Mouse (Mus musculus) effector memory CD4-positive, alpha-beta T cell, adult 7 months (primary cell): ENCODE results near the gene Ccnt1. TPM values are rescaled to one million over a fixed set of nuclear protein-coding genes. Genes with fewer than 3 reads are reported as not detected.

Experiments
- polyA plus RNA-seq: library from polyadenylated mRNA; unstranded; fragments of 100-300 nt; shearing (Covaris generic); gene quantifications from one replicate; pipeline ENCODE4 v1.2.1, GENCODE M21; 2017

Gene Ccnt1
- polyA plus RNA-seq = 124 TPM

GRCm38 (mm10) chr15:98570873-98571538, at the start of gene Ccnt1, which contains the start of gene 4930415O20Rik:
Ccnt1 (minus strand) TSS chr15:98570923.
4930415O20Rik (plus strand) TSS chr15:98571004.

GRCm38 (mm10) chr15:98609331-98610130, 38.8 kb upstream of the Ccnt1 start, which contains the start of gene Adcy6:
Adcy6 (minus strand) TSS chr15:98610076.

GRCm38 (mm10) chr15:98533881-98534627, 36.7 kb downstream of the Ccnt1 start, which contains the start of gene Kansl2:
Kansl2 (minus strand) TSS chr15:98534264.

GRCm38 (mm10) chr15:98492102-98492501, 78.6 kb downstream of the Ccnt1 start, which contains the start of gene Olfr279:
Olfr279 (plus strand) TSS chr15:98492402.

Other genes starting within 250 kb of the Ccnt1 start
- gene Olfr284, start 229.9 kb downstream of the Ccnt1 start, polyA plus RNA-seq = not detected
- gene Olfr283, start 190.0 kb downstream of the Ccnt1 start, polyA plus RNA-seq = not detected
- gene Olfr282, start 139.7 kb downstream of the Ccnt1 start, polyA plus RNA-seq = not detected
- gene Olfr281, start 118.3 kb downstream of the Ccnt1 start, polyA plus RNA-seq = 0.55 TPM
- not detected for gene OR5BS1P, start 101.0 kb downstream of the Ccnt1 start, polyA plus RNA-seq
- gene Lalba, start 88.2 kb downstream of the Ccnt1 start, polyA plus RNA-seq = not detected
- gene Olfr279, start 78.5 kb downstream of the Ccnt1 start, polyA plus RNA-seq = 0.21 TPM
- gene Kansl2, start 36.7 kb downstream of the Ccnt1 start, polyA plus RNA-seq = 71.2 TPM
- gene 4930415O20Rik, start 81 bp upstream of the Ccnt1 start, polyA plus RNA-seq = not detected
- 0.56 TPM for gene Adcy6, start 39.2 kb upstream of the Ccnt1 start, polyA plus RNA-seq
- 0.99 TPM for gene Cacnb3, start 59.9 kb upstream of the Ccnt1 start, polyA plus RNA-seq
- 26.5 TPM for gene Ddx23, start 92.0 kb upstream of the Ccnt1 start, polyA plus RNA-seq
- gene Rnd1, start 106.5 kb upstream of the Ccnt1 start, polyA plus RNA-seq = 3.1 TPM
- gene Ccdc65, start 137.3 kb upstream of the Ccnt1 start, polyA plus RNA-seq = 0.48 TPM
- not detected for gene Fkbp11, start 157.3 kb upstream of the Ccnt1 start, polyA plus RNA-seq
- gene Arf3, start 192.3 kb upstream of the Ccnt1 start, polyA plus RNA-seq = 84.9 TPM
- not detected for gene Wnt10b, start 207.2 kb upstream of the Ccnt1 start, polyA plus RNA-seq
- not detected for gene Wnt1, start 218.9 kb upstream of the Ccnt1 start, polyA plus RNA-seq
- 0.20 TPM for gene Ddn, start 238.6 kb upstream of the Ccnt1 start, polyA plus RNA-seq